ENCODE assay signal across 25 mouse cellular contexts in genomic region chr16:35431608-35432007, GRCm38 (mm10).
"Had no signal": no experiment of that assay in that cellular context is flagged by ENCODE, and none has a peak within 500 bp of the region (broad histone marks: within the 10 kb centered on the region; RNA-seq: fewer than 3 reads in every experiment).

No protein-coding gene starts in this region.

- H3K27me3 ChIP-seq: heart, embryonic 12.5 days; heart, embryonic 15.5 days; hindbrain, embryonic 13.5 days; hindbrain, embryonic 15.5 days; kidney, embryonic 15.5 days; limb, embryonic 13.5 days; limb, embryonic 15.5 days; liver, embryonic 12.5 days had no signal

- H3K27ac ChIP-seq: heart, adult 2 months; heart, embryonic 15.5 days; hindbrain, embryonic 13.5 days; hindbrain, embryonic 15.5 days; hindbrain, postnatal 0 days; kidney, embryonic 15.5 days; kidney, postnatal 0 days; layer of hippocampus, adult 2 months; limb, embryonic 13.5 days; limb, embryonic 15.5 days; liver, embryonic 12.5 days; liver, embryonic 14.5 days had no signal

- H3K4me1 ChIP-seq: heart, embryonic 12.5 days; hindbrain, embryonic 15.5 days; kidney, embryonic 15.5 days; limb, embryonic 13.5 days; limb, embryonic 15.5 days; liver, embryonic 12.5 days had no signal

- H3K4me3 ChIP-seq: heart, adult 2 months; heart, embryonic 12.5 days; heart, embryonic 15.5 days; hindbrain, embryonic 13.5 days; hindbrain, embryonic 15.5 days; kidney, embryonic 15.5 days; layer of hippocampus, adult 2 months; limb, embryonic 13.5 days; limb, embryonic 15.5 days; liver, embryonic 12.5 days had no signal

- H3K4me2 ChIP-seq: heart, embryonic 12.5 days; heart, embryonic 15.5 days; hindbrain, embryonic 13.5 days; hindbrain, embryonic 15.5 days; kidney, embryonic 15.5 days; limb, embryonic 13.5 days; limb, embryonic 15.5 days; liver, embryonic 12.5 days had no signal

- H3K9me3 ChIP-seq: heart, embryonic 12.5 days; heart, embryonic 15.5 days; hindbrain, embryonic 13.5 days; hindbrain, embryonic 15.5 days; kidney, embryonic 15.5 days; limb, embryonic 13.5 days; limb, embryonic 15.5 days; liver, embryonic 12.5 days had no signal

- ATAC-seq: forebrain, postnatal 0 days; hindbrain, postnatal 0 days; intestine, embryonic 16.5 days; liver, embryonic 12.5 days had no signal

- DNase-seq: forebrain, postnatal 0 days; gastrocnemius, postnatal 14 days; gastrocnemius, postnatal 36 days; heart, adult 11 months; heart, adult 2 months; heart, postnatal 14 days; heart, postnatal 36 days; kidney, adult 11 months; kidney, adult 2 months; kidney, adult 9 months; kidney, postnatal 25 days; kidney, postnatal 4 days had no signal

- H3K9ac ChIP-seq: forebrain, postnatal 0 days; heart, embryonic 12.5 days; heart, embryonic 15.5 days; hindbrain, embryonic 13.5 days; hindbrain, embryonic 15.5 days; kidney, embryonic 15.5 days; limb, embryonic 13.5 days; limb, embryonic 15.5 days; liver, embryonic 12.5 days; liver, embryonic 14.5 days had no signal
